Mouse (Mus musculus): ENCODE measurements at regions not wholly inside any gene's neighbourhood (a gene's known extent, or its start where the extent isn't known, plus 50 kb on each side); places are given as distances from the start of the nearest gene placed in this dataset.
A peak's percentile ranks its signal among the peaks of the same experiment; 100 is the strongest.

DNA sequence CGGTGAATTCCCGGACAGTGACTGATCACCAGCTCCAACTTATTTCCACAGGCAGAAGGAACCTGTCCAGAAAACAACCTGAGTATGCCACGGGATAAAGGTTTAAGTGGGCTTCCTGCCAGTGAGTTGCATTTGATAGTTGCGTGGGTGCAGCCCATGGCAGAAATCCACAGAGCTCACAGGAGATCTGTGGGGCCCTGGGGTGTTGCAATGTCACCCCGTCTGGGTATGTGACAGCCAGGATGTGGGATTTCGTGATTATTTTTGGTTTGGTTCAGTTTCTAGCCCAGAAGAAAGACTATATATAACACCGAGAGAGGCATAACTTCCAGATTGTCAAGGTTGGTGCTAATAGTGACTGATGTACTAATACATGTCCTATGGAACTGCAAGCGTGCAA lies 82.0 kb upstream of the Papolg start:
- Histone ChIP-seq H3K36me3 (ENCODE audit: insufficient read depth, low read length) (no peaks in the 10 kb centered on the region), H3K4me3 (ENCODE audit: low read depth, low read length) (no peak overlapping the region), H3K27ac (ENCODE audit: low read length) (no peak overlapping the region), H3K4me1 (ENCODE audit: insufficient read depth, low read depth, low read length) (no peaks in the 10 kb centered on the region), H3K9ac (replicated peaks; ENCODE audit: low read depth) (no peak overlapping the region), H3K4me2 (replicated peaks; ENCODE audit: low read depth, low read length) (no peak overlapping the region), H3K9me3 (ENCODE audit: low read length) (no peaks in the 10 kb centered on the region), H3K27me3 (replicated peaks; ENCODE audit: insufficient read depth, low read length) (no peaks in the 10 kb centered on the region)
- ATAC-seq (no peak), DNase-seq (ENCODE audit: low spot score) (no peak)
- WGBS: 72% methylated on average over 8 of the region's 8 CpGs
- TF ChIP-seq CTCF (IDR thresholded peaks at IDR 0.05): no peak
- TF ChIP-seq EP300 (IDR thresholded peaks at IDR 0.05): no peak

DNA sequence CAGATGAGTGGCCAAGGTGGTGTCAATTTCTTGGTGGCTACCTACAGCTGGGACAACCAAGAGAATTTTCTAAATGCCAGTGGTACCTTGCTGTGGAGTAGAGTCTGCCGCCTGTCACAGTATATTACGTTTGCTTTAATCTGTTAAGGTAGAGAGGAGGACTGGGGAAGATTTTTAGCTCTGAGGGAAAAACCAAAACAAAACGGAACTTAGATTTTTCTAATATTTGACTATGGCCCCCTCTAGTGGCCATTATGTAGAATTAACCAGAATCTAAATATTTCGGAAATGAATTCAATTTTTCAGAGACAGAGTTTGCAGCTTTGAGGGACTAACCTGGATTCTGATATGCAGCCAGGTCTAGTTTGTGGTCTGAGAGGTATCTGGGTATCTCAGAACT lies 59.3 kb upstream of the Papolg start:
- H3K27me3 ChIP-seq (replicated peaks; ENCODE audit: insufficient read depth, low read length): no peaks in the 10 kb centered on the region
- no peak for ATAC-seq
- H3K4me1 ChIP-seq (ENCODE audit: insufficient read depth, low read depth, low read length): no peaks in the 10 kb centered on the region
- TF ChIP-seq EP300 (IDR thresholded peaks at IDR 0.05): no peak
- peak; percentile 48 for TF ChIP-seq CTCF (IDR thresholded peaks at IDR 0.05)
- no peaks in the 10 kb centered on the region for H3K36me3 ChIP-seq (ENCODE audit: insufficient read depth, low read length)
- no peak overlapping the region for H3K4me3 ChIP-seq (ENCODE audit: low read depth, low read length)
- no peak overlapping the region for H3K9ac ChIP-seq (replicated peaks; ENCODE audit: low read depth)
- H3K4me2 ChIP-seq (replicated peaks; ENCODE audit: low read depth, low read length): no peak overlapping the region
- WGBS: under 1% methylated on average over 4 of the region's 4 CpGs
- H3K27ac ChIP-seq (ENCODE audit: low read length): no peak overlapping the region
- peak; percentile 70 for DNase-seq (ENCODE audit: low spot score)
- peaks cover 2% of the 10 kb centered on the region; the same call in 1 of the 2 replicates for H3K9me3 ChIP-seq (ENCODE audit: low read length)

DNA sequence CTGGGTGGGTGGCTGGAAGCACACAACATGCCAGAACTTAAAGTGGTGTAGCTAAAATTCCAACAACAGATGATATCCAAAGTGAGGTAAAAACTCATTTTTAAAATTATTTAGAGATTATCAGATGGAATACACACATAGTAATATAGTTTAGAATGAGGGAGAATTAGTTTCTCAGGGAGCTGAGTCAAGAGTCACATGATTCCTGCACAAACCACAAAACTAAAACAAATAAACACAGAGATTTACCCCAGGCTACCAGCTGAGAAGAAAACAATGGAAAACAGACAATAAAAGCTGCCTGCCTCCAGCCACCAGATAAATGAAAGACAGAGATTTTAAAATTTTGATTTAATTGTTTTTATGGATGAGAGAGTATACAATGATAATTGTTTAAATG lies 50.9 kb upstream of the Papolg start:
- DNase-seq (ENCODE audit: low spot score): no peak
- Histone ChIP-seq H3K4me1 (ENCODE audit: insufficient read depth, low read depth, low read length) (no peaks in the 10 kb centered on the region), H3K9me3 (ENCODE audit: low read length) (no peaks in the 10 kb centered on the region), H3K4me2 (replicated peaks; ENCODE audit: low read depth, low read length) (no peak overlapping the region), H3K9ac (replicated peaks; ENCODE audit: low read depth) (no peak overlapping the region), H3K36me3 (ENCODE audit: insufficient read depth, low read length) (no peaks in the 10 kb centered on the region), H3K27me3 (replicated peaks; ENCODE audit: insufficient read depth, low read length) (no peaks in the 10 kb centered on the region), H3K27ac (ENCODE audit: low read length) (no peak overlapping the region), H3K4me3 (ENCODE audit: low read depth, low read length) (no peak overlapping the region)
- ATAC-seq: no peak
- TF ChIP-seq EP300 (IDR thresholded peaks at IDR 0.05): no peak
- no peak for TF ChIP-seq CTCF (IDR thresholded peaks at IDR 0.05)

All from lung, postnatal 0 days (tissue).